Mouse (Mus musculus) lung, embryonic 14.5 days (tissue): ENCODE measurements at regions not wholly inside any gene's neighbourhood (a gene's known extent, or its start where the extent isn't known, plus 50 kb on each side); places are given as distances from the start of the nearest gene placed in this dataset.

ENCODE experiments used
- ATAC-seq: fragments of 200-750 bp; cut with Nextera tagmentation; 2 replicates; pipeline ENCODE4 v1.8.0; 2017; ENCODE audit warnings: mild to moderate bottlenecking, moderate TSS enrichment, moderate library complexity; ENCODE audit not compliant: insufficient read depth
- DNase-seq: peaks from one replicate; pipeline ENCODE4 v3.0.0-alpha.2; 2015
- H3K27ac ChIP-seq: fragments of 300-500 bp; sonication (generic); 2 replicates; pipeline ENCODE4 v1.5.1; 2014; ENCODE audit warnings: low read depth, mild to moderate bottlenecking, moderate library complexity
- H3K27me3 ChIP-seq: fragments of 300-500 bp; sonication (generic); 2 replicates; pipeline ENCODE4 v1.6.1; 2014; ENCODE audit warnings: low read length, control low read depth; ENCODE audit not compliant: insufficient read depth
- H3K36me3 ChIP-seq: fragments of 300-500 bp; sonication (generic); 2 replicates; pipeline ENCODE4 v1.6.1; 2014; ENCODE audit warnings: control low read depth; ENCODE audit not compliant: insufficient read depth
- H3K4me1 ChIP-seq: fragments of 300-500 bp; sonication (generic); 2 replicates; pipeline ENCODE4 v1.6.1; 2014; ENCODE audit warnings: antibody characterized with exemption, control low read depth; ENCODE audit not compliant: insufficient read depth
- H3K4me2 ChIP-seq: fragments of 300-500 bp; sonication (generic); 2 replicates; pipeline ENCODE4 v1.6.1; 2014; ENCODE audit warnings: mild to moderate bottlenecking
- H3K4me3 ChIP-seq: fragments of 300-500 bp; sonication (generic); 2 replicates; pipeline ENCODE4 v1.5.1; 2014; ENCODE audit warnings: low read depth, low read length
- H3K9ac ChIP-seq: fragments of 300-500 bp; sonication (generic); 2 replicates; pipeline ENCODE4 v1.6.1; 2014
- H3K9me3 ChIP-seq: fragments of 300-500 bp; sonication (generic); 2 replicates; pipeline ENCODE4 v1.6.1; 2016; ENCODE audit warnings: low read depth, low read length, control low read depth
- CTCF ChIP-seq: IDR thresholded peaks from 2 replicates; pipeline ENCODE4 v1.5.1; 2016; ENCODE audit warnings: antibody characterized with exemption, low read depth
- WGBS: fragments of 180-500 bp; shearing (Covaris S2); extraction: QIAGEN DNeasy Blood & Tissue Kit; methylation state at CpG from one replicate; pipeline ENCODE4 v1.1.7; 2014; 5-methylcytosine and 5-hydroxymethylcytosine counted together

GRCm38 (mm10) chr5:89980204-89980603 is 97.1 kb upstream of the Adamts3 start:
- Histone ChIP-seq H3K4me3 (no peak overlapping the region), H3K4me1 (no peaks in the 10 kb centered on the region), H3K27ac (no peak overlapping the region), H3K9me3 (no peaks in the 10 kb centered on the region), H3K36me3 (no peaks in the 10 kb centered on the region), H3K9ac (no peak overlapping the region), H3K27me3 (no peaks in the 10 kb centered on the region), H3K4me2 (no peak overlapping the region)
- DNase-seq (no peak), ATAC-seq (no peak)
- 78% methylated on average over 3 of the region's 3 CpGs for WGBS
- no peak for TF ChIP-seq CTCF

- no peak for TF ChIP-seq CTCF
- Histone ChIP-seq H3K27ac (no peak overlapping the region), H3K9me3 (no peaks in the 10 kb centered on the region), H3K4me2 (no peak overlapping the region), H3K4me1 (no peaks in the 10 kb centered on the region), H3K9ac (no peak overlapping the region), H3K36me3 (no peaks in the 10 kb centered on the region), H3K4me3 (no peak overlapping the region), H3K27me3 (no peaks in the 10 kb centered on the region)
- DNase-seq = no peak
- 86% methylated on average over 11 of the region's 11 CpGs for WGBS
- no peak for ATAC-seq
Observed at GRCm38 (mm10) chr5:89952611-89953010, 69.5 kb upstream of the Adamts3 start.

- no peak for ATAC-seq
- DNase-seq = no peak
- no peaks in the 10 kb centered on the region for H3K36me3 ChIP-seq
- no peaks in the 10 kb centered on the region for H3K27me3 ChIP-seq
- no peaks in the 10 kb centered on the region for H3K9me3 ChIP-seq
- H3K4me2 ChIP-seq = no peak overlapping the region
- no peak overlapping the region for H3K27ac ChIP-seq
- TF ChIP-seq CTCF = no peak
- no peak overlapping the region for H3K4me3 ChIP-seq
- 82% methylated on average over 3 of the region's 3 CpGs for WGBS
- no peak overlapping the region for H3K9ac ChIP-seq
- H3K4me1 ChIP-seq = no peaks in the 10 kb centered on the region
Observed at GRCm38 (mm10) chr5:89945660-89945925, 62.5 kb upstream of the Adamts3 start.

GRCm38 (mm10) chr5:89944855-89945659 is 61.9 kb upstream of the Adamts3 start:
- Histone ChIP-seq H3K36me3 (no peaks in the 10 kb centered on the region), H3K4me1 (no peaks in the 10 kb centered on the region), H3K27me3 (no peaks in the 10 kb centered on the region), H3K4me3 (no peak overlapping the region), H3K27ac (no peak overlapping the region), H3K4me2 (no peak overlapping the region), H3K9ac (no peak overlapping the region), H3K9me3 (no peaks in the 10 kb centered on the region)
- no peak for TF ChIP-seq CTCF
- no peak for ATAC-seq
- 72% methylated on average over 5 of the region's 5 CpGs for WGBS
- no peak for DNase-seq

- Histone ChIP-seq H3K27me3 (no peaks in the 10 kb centered on the region), H3K4me3 (no peak overlapping the region), H3K9ac (no peak overlapping the region), H3K9me3 (0 out of 2 replicates have a peak, but pooled peaks cover 3% of the 10 kb centered on the region), H3K36me3 (no peaks in the 10 kb centered on the region), H3K27ac (no peak overlapping the region), H3K4me1 (no peaks in the 10 kb centered on the region), H3K4me2 (no peak overlapping the region)
- WGBS = 71% methylated on average over 9 of the region's 9 CpGs
- DNase-seq (no peak), ATAC-seq (no peak)
- TF ChIP-seq CTCF = no peak
Observed at GRCm38 (mm10) chr5:89943276-89944127, 60.4 kb upstream of the Adamts3 start.

GRCm38 (mm10) chr5:89942244-89942643 is 59.1 kb upstream of the Adamts3 start:
- no peak for ATAC-seq

GRCm38 (mm10) chr5:89932999-89933398 is 49.9 kb upstream of the Adamts3 start:
- Histone ChIP-seq H3K4me2 (no peak overlapping the region), H3K27me3 (no peaks in the 10 kb centered on the region), H3K4me3 (no peak overlapping the region), H3K36me3 (no peaks in the 10 kb centered on the region), H3K4me1 (no peaks in the 10 kb centered on the region), H3K27ac (no peak overlapping the region), H3K9ac (no peak overlapping the region), H3K9me3 (no peaks in the 10 kb centered on the region)
- no peak for TF ChIP-seq CTCF
- WGBS = 81% methylated on average over 6 of the region's 6 CpGs
- ATAC-seq (no peak), DNase-seq (no peak)

More at GRCm38 (mm10) chr5:89942244-89942643, 59.1 kb upstream of the Adamts3 start:
- H3K9ac ChIP-seq = no peak overlapping the region
- no peaks in the 10 kb centered on the region for H3K4me1 ChIP-seq
- WGBS = 39% methylated on average over 4 of the region's 4 CpGs
- no peak overlapping the region for H3K4me3 ChIP-seq
- peak; percentile 2 for DNase-seq
- no peak for TF ChIP-seq CTCF
- H3K36me3 ChIP-seq = no peaks in the 10 kb centered on the region
- H3K27me3 ChIP-seq = no peaks in the 10 kb centered on the region
- H3K4me2 ChIP-seq = no peak overlapping the region
- no peak overlapping the region for H3K27ac ChIP-seq
- 0 out of 2 replicates have a peak, but pooled peaks cover 3% of the 10 kb centered on the region for H3K9me3 ChIP-seq
